Mouse (Mus musculus): Measurements from ENCODE around the gene Adamts3. TPM values are rescaled to one million over a fixed set of nuclear protein-coding genes. Genes with fewer than 3 reads are reported as not detected.

Gene Adamts3
- total RNA-seq, 1 experiment = 1.2 TPM

GRCm38 (mm10) chr5:89674066-89674848 is 208.9 kb downstream of the Adamts3 start:
- H3K27ac ChIP-seq (ENCODE audit: insufficient read depth, low read depth, low read length, poor library complexity, severe bottlenecking) = no peak overlapping the region
- no peaks in the 10 kb centered on the region for H3K36me3 ChIP-seq (ENCODE audit: control insufficient read depth, insufficient read depth, low read length, poor library complexity, severe bottlenecking)
- in situ Hi-C loops (cut with MboI; ENCODE audit: low sequenced_read_pairs in 2 of 2, unreplicated experiment in 2 of 2) = loop anchor here in 1 of 2 experiments (10.0 kb wide), 1 partner anchor 229 kb away; no protein-coding TSS in a partner anchor
- no peak overlapping the region for H3K4me3 ChIP-seq (ENCODE audit: insufficient read depth in 1 of 2, low read depth in 1 of 2, low read length in 2 of 2, poor library complexity in 1 of 2, severe bottlenecking in 1 of 2)
- no peak for TF ChIP-seq ZC3H11A (IDR thresholded peaks at IDR 0.05; ENCODE audit: borderline replicate concordance, low read depth, low read length)
- TF ChIP-seq ZNF384 (IDR thresholded peaks at IDR 0.05; ENCODE audit: low read depth, low read length) = no peak
- no peak for TF ChIP-seq CHD2 (IDR thresholded peaks at IDR 0.05; ENCODE audit: low read depth, low read length)
- TF ChIP-seq HCFC1 (IDR thresholded peaks at IDR 0.05; ENCODE audit: borderline replicate concordance, insufficient read depth, low read length) = no peak
- TF ChIP-seq MAFK (IDR thresholded peaks at IDR 0.05; ENCODE audit: insufficient read depth, low read depth, low read length) = no peak
- no peak overlapping the region for H3K9ac ChIP-seq (ENCODE audit: insufficient read depth, low read depth, low read length, poor library complexity, severe bottlenecking)
- no peaks in the 10 kb centered on the region for H3K9me3 ChIP-seq (ENCODE audit: control insufficient read depth, insufficient read depth, low read depth, low read length)
- DNase-seq (ENCODE audit: low read depth, low spot score) = peak; percentile 27
- no peaks in the 10 kb centered on the region for H3K4me1 ChIP-seq (ENCODE audit: control insufficient read depth in 2 of 2, insufficient read depth in 2 of 2, low read length in 2 of 2, poor library complexity in 1 of 2)

GRCm38 (mm10) chr5:89672950-89673349 is 210.2 kb downstream of the Adamts3 start:
- Histone ChIP-seq H3K9ac (ENCODE audit: insufficient read depth, low read depth, low read length, poor library complexity, severe bottlenecking) (no peak overlapping the region), H3K4me1 (ENCODE audit: control insufficient read depth in 2 of 2, insufficient read depth in 2 of 2, low read length in 2 of 2, poor library complexity in 1 of 2) (no peaks in the 10 kb centered on the region), H3K4me3 (ENCODE audit: insufficient read depth in 1 of 2, low read depth in 1 of 2, low read length in 2 of 2, poor library complexity in 1 of 2, severe bottlenecking in 1 of 2) (no peak overlapping the region), H3K27ac (ENCODE audit: insufficient read depth, low read depth, low read length, poor library complexity, severe bottlenecking) (no peak overlapping the region), H3K36me3 (ENCODE audit: control insufficient read depth, insufficient read depth, low read length, poor library complexity, severe bottlenecking) (no peaks in the 10 kb centered on the region), H3K9me3 (ENCODE audit: control insufficient read depth, insufficient read depth, low read depth, low read length) (no peaks in the 10 kb centered on the region)
- in situ Hi-C loops (cut with MboI; ENCODE audit: low sequenced_read_pairs in 2 of 2, unreplicated experiment in 2 of 2) = loop anchor here in 1 of 2 experiments (10.0 kb wide), 1 partner anchor 228 kb away; no protein-coding TSS in a partner anchor
- TF ChIP-seq MAFK (IDR thresholded peaks at IDR 0.05; ENCODE audit: insufficient read depth, low read depth, low read length) (no peak), ZC3H11A (IDR thresholded peaks at IDR 0.05; ENCODE audit: borderline replicate concordance, low read depth, low read length) (no peak), ZNF384 (IDR thresholded peaks at IDR 0.05; ENCODE audit: low read depth, low read length) (no peak)
- DNase-seq (ENCODE audit: low read depth, low spot score) = no peak

DNA sequence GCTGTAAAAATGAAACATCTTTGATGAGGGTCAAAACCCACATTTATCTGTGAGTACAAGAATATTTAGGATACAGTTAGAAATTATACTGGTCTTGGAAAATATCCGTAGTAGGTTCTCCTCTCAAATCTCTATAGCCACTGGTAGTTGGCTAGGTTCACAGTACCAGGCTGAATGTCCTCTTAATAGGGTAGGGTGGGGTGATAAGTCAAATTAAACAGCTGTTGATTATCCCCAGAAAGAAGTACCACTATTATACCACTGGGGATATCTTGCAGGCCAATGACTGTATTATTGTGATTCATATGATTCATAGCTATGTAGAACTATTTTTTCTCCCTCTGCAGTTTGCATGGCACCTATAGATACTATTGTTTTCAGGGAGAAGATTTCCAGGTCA is 228.8 kb downstream of the Adamts3 start:
- Histone ChIP-seq H3K9ac (ENCODE audit: insufficient read depth, low read depth, low read length, poor library complexity, severe bottlenecking) (no peak overlapping the region), H3K4me1 (ENCODE audit: control insufficient read depth in 2 of 2, insufficient read depth in 2 of 2, low read length in 2 of 2, poor library complexity in 1 of 2) (no peaks in the 10 kb centered on the region), H3K27ac (ENCODE audit: insufficient read depth, low read depth, low read length, poor library complexity, severe bottlenecking) (no peak overlapping the region), H3K9me3 (ENCODE audit: control insufficient read depth, insufficient read depth, low read depth, low read length) (no peaks in the 10 kb centered on the region), H3K36me3 (ENCODE audit: control insufficient read depth, insufficient read depth, low read length, poor library complexity, severe bottlenecking) (no peaks in the 10 kb centered on the region), H3K4me3 (ENCODE audit: insufficient read depth in 1 of 2, low read depth in 1 of 2, low read length in 2 of 2, poor library complexity in 1 of 2, severe bottlenecking in 1 of 2) (no peak overlapping the region)
- in situ Hi-C loops (cut with MboI; ENCODE audit: low sequenced_read_pairs in 2 of 2, unreplicated experiment in 2 of 2) = no loop called here
- TF ChIP-seq ZC3H11A (IDR thresholded peaks at IDR 0.05; ENCODE audit: borderline replicate concordance, low read depth, low read length) = no peak
- DNase-seq (ENCODE audit: low read depth, low spot score) = no peak

DNA sequence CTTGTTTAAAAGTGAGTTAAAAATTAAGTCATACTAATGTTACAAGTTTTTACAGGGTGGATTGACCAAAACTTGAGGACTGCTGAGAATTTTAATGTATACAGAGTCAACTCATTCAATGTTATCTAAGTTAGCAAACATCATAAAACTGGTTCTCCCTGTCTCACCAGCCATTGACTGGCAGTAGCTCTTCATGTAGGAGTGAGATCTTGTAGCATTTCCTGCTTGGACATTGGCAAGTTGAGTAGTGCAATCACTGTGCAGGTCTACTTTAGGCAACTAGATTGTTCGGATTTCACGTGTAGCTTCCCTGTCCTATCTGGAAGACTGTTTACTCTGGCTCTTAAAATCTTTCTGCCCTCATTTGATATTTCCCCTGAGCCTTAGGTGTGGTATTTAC is 229.3 kb downstream of the Adamts3 start:
- no peak overlapping the region for H3K9ac ChIP-seq (ENCODE audit: insufficient read depth, low read depth, low read length, poor library complexity, severe bottlenecking)
- H3K9me3 ChIP-seq (ENCODE audit: control insufficient read depth, insufficient read depth, low read depth, low read length) = no peaks in the 10 kb centered on the region
- DNase-seq (ENCODE audit: low read depth, low spot score) = no peak
- no peaks in the 10 kb centered on the region for H3K4me1 ChIP-seq (ENCODE audit: control insufficient read depth in 2 of 2, insufficient read depth in 2 of 2, low read length in 2 of 2, poor library complexity in 1 of 2)
- in situ Hi-C loops (cut with MboI; ENCODE audit: low sequenced_read_pairs in 2 of 2, unreplicated experiment in 2 of 2) = no loop called here
- H3K36me3 ChIP-seq (ENCODE audit: control insufficient read depth, insufficient read depth, low read length, poor library complexity, severe bottlenecking) = no peaks in the 10 kb centered on the region
- H3K4me3 ChIP-seq (ENCODE audit: insufficient read depth in 1 of 2, low read depth in 1 of 2, low read length in 2 of 2, poor library complexity in 1 of 2, severe bottlenecking in 1 of 2) = no peak overlapping the region
- no peak overlapping the region for H3K27ac ChIP-seq (ENCODE audit: insufficient read depth, low read depth, low read length, poor library complexity, severe bottlenecking)
- TF ChIP-seq HCFC1 (IDR thresholded peaks at IDR 0.05; ENCODE audit: borderline replicate concordance, insufficient read depth, low read length) = no peak
- no peak for TF ChIP-seq ZC3H11A (IDR thresholded peaks at IDR 0.05; ENCODE audit: borderline replicate concordance, low read depth, low read length)
- no peak for TF ChIP-seq ZNF384 (IDR thresholded peaks at IDR 0.05; ENCODE audit: low read depth, low read length)
- no peak for TF ChIP-seq CHD2 (IDR thresholded peaks at IDR 0.05; ENCODE audit: low read depth, low read length)
- no peak for TF ChIP-seq MAFK (IDR thresholded peaks at IDR 0.05; ENCODE audit: insufficient read depth, low read depth, low read length)

DNA sequence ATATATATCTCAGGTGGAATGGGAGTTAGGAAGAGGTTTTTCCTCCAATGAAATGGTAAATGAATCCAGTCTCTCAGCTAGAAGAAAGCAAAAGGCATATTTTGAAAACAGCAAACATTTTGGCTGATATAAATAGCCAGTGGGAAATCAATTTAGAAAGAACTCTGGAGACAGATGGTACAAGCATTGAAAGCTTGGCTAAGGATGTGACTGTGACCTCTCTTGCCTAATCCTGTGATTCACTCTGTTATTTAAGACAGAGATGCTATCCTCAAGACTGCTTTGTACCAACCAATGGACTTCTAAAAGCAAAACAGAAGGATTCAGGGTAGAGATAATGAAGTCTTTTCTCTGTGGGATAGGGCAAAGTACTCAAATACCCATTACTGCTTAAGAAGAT is 236.2 kb downstream of the Adamts3 start:
- H3K9me3 ChIP-seq (ENCODE audit: control insufficient read depth, insufficient read depth, low read depth, low read length) = no peaks in the 10 kb centered on the region
- no peak overlapping the region for H3K27ac ChIP-seq (ENCODE audit: insufficient read depth, low read depth, low read length, poor library complexity, severe bottlenecking)
- no peaks in the 10 kb centered on the region for H3K36me3 ChIP-seq (ENCODE audit: control insufficient read depth, insufficient read depth, low read length, poor library complexity, severe bottlenecking)
- in situ Hi-C loops (cut with MboI; ENCODE audit: low sequenced_read_pairs in 2 of 2, unreplicated experiment in 2 of 2) = no loop called here
- DNase-seq (ENCODE audit: low read depth, low spot score) = no peak
- no peaks in the 10 kb centered on the region for H3K4me1 ChIP-seq (ENCODE audit: control insufficient read depth in 2 of 2, insufficient read depth in 2 of 2, low read length in 2 of 2, poor library complexity in 1 of 2)
- no peak overlapping the region for H3K9ac ChIP-seq (ENCODE audit: insufficient read depth, low read depth, low read length, poor library complexity, severe bottlenecking)
- TF ChIP-seq ZNF384 (IDR thresholded peaks at IDR 0.05; ENCODE audit: low read depth, low read length) = no peak
- TF ChIP-seq CHD2 (IDR thresholded peaks at IDR 0.05; ENCODE audit: low read depth, low read length) = no peak
- no peak for TF ChIP-seq MAFK (IDR thresholded peaks at IDR 0.05; ENCODE audit: insufficient read depth, low read depth, low read length)
- no peak for TF ChIP-seq HCFC1 (IDR thresholded peaks at IDR 0.05; ENCODE audit: borderline replicate concordance, insufficient read depth, low read length)
- no peak for TF ChIP-seq ZC3H11A (IDR thresholded peaks at IDR 0.05; ENCODE audit: borderline replicate concordance, low read depth, low read length)
- no peak overlapping the region for H3K4me3 ChIP-seq (ENCODE audit: insufficient read depth in 1 of 2, low read depth in 1 of 2, low read length in 2 of 2, poor library complexity in 1 of 2, severe bottlenecking in 1 of 2)

Data from ES-E14 (cell line).